Mouse (Mus musculus) adrenal gland, postnatal 36 days (tissue): ENCODE data around the gene Wdr18. TPM values are rescaled to one million over a fixed set of nuclear protein-coding genes. Genes with fewer than 3 reads are reported as not detected.

Experiments
- DNase-seq, 2 experiments: peaks; one replicate each; pipeline ENCODE4 v3.0.0; 2021; ENCODE audit warnings: mixed read lengths in 1 of 2
- total RNA-seq, 2 experiments: library from RNA; stranded (reverse); gene quantifications; 2 replicates each; pipeline ENCODE4 v1.2.3; 2021

The Wdr18 gene
- total RNA-seq, 2 experiments from 2014 or later = 37.8 to 48.9 TPM

DNA sequence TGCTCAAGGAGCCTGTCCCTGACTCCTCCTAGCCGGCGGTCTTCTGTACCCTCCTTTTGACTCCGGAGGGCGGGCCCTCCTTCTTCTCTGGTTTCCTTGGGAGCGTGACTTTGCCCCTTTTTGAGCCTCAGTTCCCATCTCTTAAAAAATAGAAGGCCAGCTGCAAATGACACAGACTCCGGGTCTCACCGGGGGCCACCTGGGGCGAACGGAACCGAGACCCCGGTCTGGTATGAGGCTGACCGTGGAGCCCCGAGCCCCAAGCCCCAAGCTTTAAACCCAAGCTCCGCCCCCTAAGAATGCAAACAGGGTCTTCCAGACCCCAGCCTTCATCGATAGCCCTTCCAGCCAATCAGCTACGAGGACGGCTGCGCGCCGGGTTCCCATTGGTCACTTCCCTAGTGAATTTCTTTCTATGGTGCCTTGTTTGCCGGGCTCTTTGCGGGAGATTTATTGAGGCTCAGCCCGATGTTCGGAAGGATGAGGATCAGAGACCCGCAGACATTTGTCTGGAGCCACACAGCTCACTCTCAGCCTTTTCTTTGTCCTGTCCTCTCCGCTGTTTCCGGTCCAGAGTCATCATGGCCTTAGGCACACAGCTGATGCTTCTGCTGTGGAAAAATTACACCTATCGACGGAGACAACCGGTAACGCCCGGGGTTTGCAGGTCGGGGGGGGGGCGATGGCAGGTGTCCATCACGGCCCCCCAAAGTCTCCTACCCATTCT, 37.2 kb downstream of the Wdr18 start:
- DNase-seq = peak; percentile 71 to 80

- peak in 1 of 2 experiments; percentile 38 for DNase-seq
These were observed 37.9 kb downstream of the Wdr18 start for GRCm38 (mm10) chr10:79997819-79998218.

GRCm38 (mm10) chr10:80001945-80002344, 42.0 kb downstream of the Wdr18 start:
- no peak for DNase-seq

- DNase-seq = no peak
These were observed 42.9 kb downstream of the Wdr18 start for GRCm38 (mm10) chr10:80002829-80003228.

GRCm38 (mm10) chr10:80003374-80004232, 43.7 kb downstream of the Wdr18 start:
- DNase-seq = peak in 1 of 2 experiments; percentile 43

- peak; percentile 78 to 85 for DNase-seq
These were observed 44.3 kb downstream of the Wdr18 start for GRCm38 (mm10) chr10:80004233-80004705.

- DNase-seq = no peak
These were observed 51.8 kb downstream of the Wdr18 start for GRCm38 (mm10) chr10:80011740-80012139.

DNA sequence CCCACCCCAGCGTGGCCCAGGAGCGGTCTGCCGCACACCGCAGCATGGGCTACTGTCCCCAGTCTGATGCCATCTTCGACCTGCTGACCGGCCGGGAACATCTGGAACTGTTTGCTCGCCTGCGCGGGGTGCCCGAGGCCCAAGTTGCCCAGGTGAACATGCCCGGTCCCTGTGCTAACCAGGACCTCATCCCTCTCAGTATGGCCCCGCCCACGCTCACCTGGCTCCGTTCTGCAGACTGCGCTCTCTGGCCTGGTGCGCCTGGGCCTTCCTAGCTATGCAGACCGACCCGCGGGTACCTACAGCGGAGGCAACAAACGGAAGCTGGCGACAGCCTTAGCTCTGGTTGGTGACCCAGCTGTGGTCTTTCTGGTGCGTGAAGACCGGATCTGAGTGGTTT, 53.7 kb downstream of the Wdr18 start:
- no peak for DNase-seq

DNA sequence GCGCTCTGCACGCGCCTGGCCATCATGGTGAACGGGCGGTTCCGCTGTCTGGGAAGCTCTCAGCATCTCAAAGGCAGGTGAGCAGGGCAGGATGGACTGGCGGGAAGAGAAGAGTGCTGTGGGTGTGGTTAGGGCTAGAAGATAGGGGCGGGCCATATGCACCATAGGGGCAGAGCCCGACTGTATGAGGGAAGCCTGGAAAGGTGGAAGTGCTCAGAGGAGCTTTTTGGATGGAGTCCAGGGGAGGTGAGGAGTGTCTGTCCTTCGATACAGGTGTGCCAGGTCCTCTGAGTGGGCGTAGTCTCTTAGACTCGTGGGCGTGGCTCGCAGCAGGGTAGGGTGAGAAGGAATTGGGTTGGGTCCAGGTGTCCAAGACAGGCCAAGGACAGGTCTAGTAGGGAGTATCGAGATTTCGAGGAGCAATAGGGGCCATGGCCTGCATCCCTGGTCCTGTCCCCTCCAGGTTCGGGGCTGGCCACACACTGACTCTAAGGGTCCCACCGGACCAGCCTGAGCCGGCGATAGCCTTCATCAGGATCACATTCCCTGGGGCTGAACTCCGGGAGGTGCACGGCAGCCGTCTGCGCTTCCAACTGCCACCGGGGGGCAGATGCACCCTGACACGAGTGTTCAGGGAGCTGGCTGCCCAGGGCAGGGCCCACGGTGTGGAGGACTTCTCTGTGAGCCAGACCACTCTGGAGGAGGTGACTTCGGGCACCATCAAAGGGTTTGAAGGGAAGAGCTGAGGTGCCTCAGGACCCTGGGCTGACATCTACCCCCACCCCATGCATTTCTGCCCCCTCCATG, 54.7 kb downstream of the Wdr18 start:
- peak in 1 of 2 experiments; percentile 41 for DNase-seq

- no peak for DNase-seq
These were observed 55.6 kb downstream of the Wdr18 start for GRCm38 (mm10) chr10:80015583-80015982.

DNA sequence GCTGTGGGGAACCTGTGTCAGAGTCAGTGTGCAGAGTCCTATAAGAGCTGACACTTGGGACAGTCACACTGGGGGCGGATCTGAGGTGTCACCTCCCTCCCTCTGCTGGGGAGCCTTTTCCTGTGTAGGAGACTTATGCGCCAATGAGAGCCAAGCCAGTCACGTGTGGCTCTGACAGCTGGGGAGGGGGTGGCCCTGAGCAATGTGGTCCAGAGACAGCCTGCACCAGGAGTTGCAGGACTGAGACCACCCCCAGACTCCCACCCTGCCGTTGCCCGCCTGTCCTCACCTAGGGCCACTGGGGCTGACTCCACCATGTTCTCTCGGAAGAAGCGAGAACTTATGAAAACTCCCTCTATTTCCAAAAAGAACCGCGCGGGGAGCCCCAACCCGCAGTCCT, 56.6 kb downstream of the Wdr18 start, which contains the start of gene Arhgap45:
Gene Arhgap45, plus strand, starts transcription at position 143 of the 400 bp plus-strand sequence.
- peak in 1 of 2 experiments; percentile 52 for DNase-seq

DNA sequence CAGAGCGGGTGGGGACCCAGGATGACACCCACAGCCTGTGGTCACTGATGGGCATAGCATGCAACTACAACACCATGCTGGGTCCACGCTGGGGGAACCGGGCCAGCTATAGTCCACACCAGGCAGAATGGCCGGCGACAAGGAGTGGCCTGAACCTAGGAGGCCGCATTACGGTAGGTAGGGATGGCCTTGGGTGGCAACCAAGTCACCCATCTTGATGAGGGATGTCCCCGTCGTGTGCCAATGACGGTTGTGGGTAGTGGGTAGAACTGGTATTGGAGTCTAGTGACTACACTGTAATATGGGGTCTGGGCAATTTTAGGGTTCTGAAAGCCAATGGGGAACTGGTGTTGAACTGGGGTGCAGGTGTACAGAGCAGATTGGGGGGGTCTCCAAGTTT, 57.0 kb downstream of the Wdr18 start:
- no peak for DNase-seq

- peak; percentile 35 to 72 for DNase-seq
These were observed 57.4 kb downstream of the Wdr18 start for GRCm38 (mm10) chr10:80017361-80017760.

- DNase-seq = no peak
These were observed 57.8 kb downstream of the Wdr18 start for GRCm38 (mm10) chr10:80017771-80018170.

- DNase-seq = peak in 1 of 2 experiments; percentile 53
These were observed 58.9 kb downstream of the Wdr18 start for GRCm38 (mm10) chr10:80018739-80019297.

DNA sequence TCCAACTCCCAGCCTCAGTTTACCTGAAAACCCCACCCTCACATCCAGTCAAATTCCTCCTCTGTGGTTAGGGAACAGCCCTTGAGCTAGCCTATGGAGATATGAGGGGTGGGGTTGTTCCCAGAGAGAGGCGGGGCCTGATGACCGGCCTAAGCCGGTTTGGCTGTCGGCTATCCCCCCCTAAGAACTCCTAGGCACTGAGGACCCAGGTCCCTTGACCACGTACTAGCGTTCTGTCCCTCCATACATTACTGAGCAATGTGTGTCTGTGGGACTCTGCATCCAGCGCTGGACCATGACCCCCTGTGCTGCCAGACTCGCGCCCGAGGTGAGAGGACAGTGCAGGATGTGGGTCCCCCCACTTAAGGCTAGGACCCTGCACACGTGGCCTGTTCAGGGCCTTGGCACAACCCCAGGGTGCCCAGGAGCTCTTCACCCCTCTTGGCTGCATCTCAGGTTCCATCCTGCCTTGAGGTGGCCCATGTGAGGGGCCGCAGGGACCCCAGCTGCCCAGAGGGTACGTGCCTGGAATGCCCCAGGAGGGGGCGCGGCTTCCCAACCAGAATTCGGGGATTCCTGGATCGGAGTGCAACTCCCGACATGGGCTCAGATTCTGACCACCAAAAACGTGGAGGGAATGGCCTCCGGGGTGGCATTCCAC, 59.6 kb downstream of the Wdr18 start:
- DNase-seq = no peak

Other genes with a start within 250 kb of the Wdr18 start
- gene Hcn2, start 243.5 kb upstream of the Wdr18 start, total RNA-seq = 1 to 10 TPM; 4.3 to 6.0 TPM
- gene Polrmt, start 213.6 kb upstream of the Wdr18 start, total RNA-seq = 10 to 100 TPM; 51.1 to 58.0 TPM
- gene Fgf22, start 205.1 kb upstream of the Wdr18 start, total RNA-seq = not detected
- gene Rnf126, start 193.2 kb upstream of the Wdr18 start, total RNA-seq = 10 to 100 TPM; 53.0 to 55.2 TPM
- gene Fstl3, start 182.9 kb upstream of the Wdr18 start, total RNA-seq = 10 to 100 TPM; 11.3 to 22.9 TPM
- not detected for gene Prss57, start 169.2 kb upstream of the Wdr18 start, total RNA-seq
- 10 to 100 TPM; 75.4 to 93.7 TPM for gene Palm, start 166.6 kb upstream of the Wdr18 start, total RNA-seq
- gene Misp, start 139.2 kb upstream of the Wdr18 start, total RNA-seq = under 1 TPM in 1 of 2 experiments, not detected in 1; 0.43 TPM
- 100 to 1,000 TPM; 257 to 299 TPM for gene Ptbp1, start 105.7 kb upstream of the Wdr18 start, total RNA-seq
- under 1 TPM; 0.50 to 0.56 TPM for gene Prtn3, start 85.7 kb upstream of the Wdr18 start, total RNA-seq
- gene Plppr3, start 85.5 kb upstream of the Wdr18 start, total RNA-seq = under 1 TPM; 0.16 to 0.50 TPM
- gene Elane, start 73.9 kb upstream of the Wdr18 start, total RNA-seq = under 1 TPM; 0.30 to 0.33 TPM
- 1,000 to 10,000 TPM; 1,484 to 1,596 TPM for gene Cfd, start 69.3 kb upstream of the Wdr18 start, total RNA-seq
- gene Med16, start 51.2 kb upstream of the Wdr18 start, total RNA-seq = 10 to 100 TPM; 39.7 to 50.6 TPM
- gene Gm26602, start 49.3 kb upstream of the Wdr18 start, total RNA-seq = not detected
- gene Kiss1r, start 43.2 kb upstream of the Wdr18 start, total RNA-seq = 1 to 10 TPM; 1.2 to 1.3 TPM
- gene R3hdm4, start 38.9 kb upstream of the Wdr18 start, total RNA-seq = 100 to 1,000 TPM; 104 to 118 TPM
- 1 to 10 TPM; 3.0 to 4.1 TPM for gene Arid3a, start 33.1 kb upstream of the Wdr18 start, total RNA-seq
- gene Grin3b, start 10.6 kb downstream of the Wdr18 start, total RNA-seq = not detected
- 100 to 1,000 TPM; 144 to 146 TPM for gene Tmem259, start 24.2 kb downstream of the Wdr18 start, total RNA-seq
- 10 to 100 TPM; 30.2 to 42.9 TPM for gene Cnn2, start 28.4 kb downstream of the Wdr18 start, total RNA-seq
- 10 to 100 TPM; 20.2 to 20.3 TPM for gene Abca7, start 36.3 kb downstream of the Wdr18 start, total RNA-seq
- 1 to 10 TPM; 4.5 to 5.4 TPM for gene Arhgap45, start 56.5 kb downstream of the Wdr18 start, total RNA-seq
- gene Polr2e, start 79.6 kb downstream of the Wdr18 start, total RNA-seq = 100 to 1,000 TPM in 1 of 2 experiments, 10 to 100 TPM in 1; 92.8 to 108 TPM
- gene Gpx4, start 87.0 kb downstream of the Wdr18 start, total RNA-seq = 1,000 to 10,000 TPM; 1,198 to 1,301 TPM
- 10 to 100 TPM; 49.3 to 51.3 TPM for gene Sbno2, start 145.4 kb downstream of the Wdr18 start, total RNA-seq
- 100 to 1,000 TPM; 146 to 149 TPM for gene Stk11, start 155.7 kb downstream of the Wdr18 start, total RNA-seq
- gene Atp5d, start 178.5 kb downstream of the Wdr18 start, total RNA-seq = 100 to 1,000 TPM; 561 to 735 TPM
- 100 to 1,000 TPM in 1 of 2 experiments, 10 to 100 TPM in 1; 57.5 to 205 TPM for gene Cbarp, start 180.7 kb downstream of the Wdr18 start, total RNA-seq
- gene Midn, start 188.1 kb downstream of the Wdr18 start, total RNA-seq = 100 to 1,000 TPM; 104 to 188 TPM
- 100 to 1,000 TPM in 1 of 2 experiments, 10 to 100 TPM in 1; 35.0 to 104 TPM for gene Cirbp, start 205.8 kb downstream of the Wdr18 start, total RNA-seq
- gene 1600002K03Rik, start 212.8 kb downstream of the Wdr18 start, total RNA-seq = 10 to 100 TPM; 16.8 to 19.1 TPM
- 1 to 10 TPM; 2.4 to 3.2 TPM for gene Efna2, start 219.3 kb downstream of the Wdr18 start, total RNA-seq